Mouse (Mus musculus) central nervous system, embryonic 11.5 days (tissue): ENCODE measurements around the gene Dbndd2. TPM values are rescaled to one million over a fixed set of nuclear protein-coding genes. Genes with fewer than 3 reads are reported as not detected.

ENCODE experiments used
- polyA plus RNA-seq: library from polyadenylated mRNA; depleted of rRNA; stranded (reverse); fragments of >200 nt; gene quantifications from 2 replicates; pipeline ENCODE4 v1.2.3, GENCODE M21; 2012; rRNA removed

The Dbndd2 gene
- 3.9 and 4.5 TPM in 2 replicates for polyA plus RNA-seq

GRCm38 (mm10) chr2:164485681-164486257 lies at the start of gene Dbndd2:
Gene Dbndd2 (plus strand): TSS chr2:164486106.

GRCm38 (mm10) chr2:164443460-164444000 lies 42.4 kb upstream of the Dbndd2 start, which contains the start of gene Sdc4:
Gene Sdc4 (minus strand): TSS chr2:164443887.

DNA sequence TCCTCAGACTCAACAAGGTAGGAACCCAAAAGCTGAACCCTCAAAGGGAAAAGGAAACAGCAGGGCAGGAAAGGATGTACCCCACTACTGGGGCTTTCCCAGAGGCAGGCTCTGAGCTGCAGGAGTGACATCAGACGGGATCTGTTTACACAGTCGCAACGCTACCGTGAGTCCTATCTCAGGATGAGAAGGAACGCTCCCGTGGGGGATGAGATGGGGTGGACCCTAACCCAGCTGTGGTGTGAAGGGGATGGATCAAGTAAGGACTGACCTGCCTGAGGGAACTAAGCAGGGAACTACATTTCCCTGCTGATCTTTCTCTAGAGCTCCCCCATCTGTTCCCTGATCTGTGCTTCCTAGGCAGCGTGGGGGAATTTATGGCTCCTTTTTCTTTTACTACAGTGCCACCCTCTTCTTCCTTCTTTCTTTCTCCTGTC lies 29.0 kb upstream of the Dbndd2 start, which contains the start of gene Sys1:
Gene Sys1, plus strand, starts transcription at position 101 of the 437 bp plus-strand sequence.

GRCm38 (mm10) chr2:164460745-164461551 lies 25.0 kb upstream of the Dbndd2 start, which contains the start of gene Gm20458:
Gene Gm20458 (plus strand): TSS chr2:164460967.

DNA sequence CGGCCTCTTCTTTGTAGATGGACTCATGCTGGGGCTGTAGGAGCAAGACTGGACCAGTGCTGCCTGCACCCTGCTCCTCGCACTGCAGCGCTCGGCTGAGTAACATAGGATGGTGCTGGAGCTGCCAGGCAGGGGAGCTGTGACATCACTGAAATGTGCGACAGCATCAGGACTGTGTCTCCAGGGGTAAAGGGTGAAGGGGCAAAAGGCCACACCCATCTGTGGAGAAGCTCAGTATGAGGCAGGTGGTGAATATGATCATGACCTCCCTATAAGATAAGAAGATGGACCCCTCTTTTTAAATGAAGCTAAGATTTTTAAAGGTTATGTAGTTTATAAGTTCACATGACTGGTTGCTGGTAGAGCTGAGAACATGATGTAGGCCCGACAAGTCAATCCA lies 12.3 kb upstream of the Dbndd2 start, which contains the start of gene Trp53tg5:
Gene Trp53tg5, minus strand, starts transcription at position 101 of the 400 bp plus-strand sequence.

GRCm38 (mm10) chr2:164496847-164497690 lies 11.2 kb downstream of the Dbndd2 start, which contains the start of gene Pigt:
Gene Pigt (plus strand): TSS chr2:164497520.

Other genes starting within 250 kb of the Dbndd2 start
- not detected in 2 replicates for gene Svs2, start 247.6 kb upstream of the Dbndd2 start, polyA plus RNA-seq
- gene Svs3b, start 229.5 kb upstream of the Dbndd2 start, polyA plus RNA-seq, result not detected in 2 replicates
- gene Svs4, start 207.6 kb upstream of the Dbndd2 start, polyA plus RNA-seq, result not detected in 2 replicates
- gene Svs3a, start 196.8 kb upstream of the Dbndd2 start, polyA plus RNA-seq, result not detected in 2 replicates
- not detected in 2 replicates for gene Svs6, start 169.4 kb upstream of the Dbndd2 start, polyA plus RNA-seq
- gene Svs5, start 153.4 kb upstream of the Dbndd2 start, polyA plus RNA-seq, result not detected in 2 replicates
- gene Slpi, start 97.0 kb upstream of the Dbndd2 start, polyA plus RNA-seq, result 0.68 and 1.5 TPM in 2 replicates
- 0.07 and 0.17 TPM in 2 replicates for gene Rbpjl, start 83.0 kb upstream of the Dbndd2 start, polyA plus RNA-seq
- 2.9 and 14.2 TPM in 2 replicates for gene Matn4, start 80.9 kb upstream of the Dbndd2 start, polyA plus RNA-seq
- 7.6 and 10.2 TPM in 2 replicates for gene Sdc4, start 42.2 kb upstream of the Dbndd2 start, polyA plus RNA-seq
- 38.9 and 39.1 TPM in 2 replicates for gene Sys1, start 29.1 kb upstream of the Dbndd2 start, polyA plus RNA-seq
- gene Gm20458, start 25.1 kb upstream of the Dbndd2 start, polyA plus RNA-seq, result 6.1 and 9.4 TPM in 2 replicates
- gene Trp53tg5, start 12.4 kb upstream of the Dbndd2 start, polyA plus RNA-seq, result not detected in 2 replicates
- gene Pigt, start 11.4 kb downstream of the Dbndd2 start, polyA plus RNA-seq, result 46.1 and 59.7 TPM in 2 replicates
- gene Wfdc2, start 76.3 kb downstream of the Dbndd2 start, polyA plus RNA-seq, result 20.7 and 21.6 TPM in 2 replicates
- gene Spint3, start 87.4 kb downstream of the Dbndd2 start, polyA plus RNA-seq, result not detected in 2 replicates
- 0.06 TPM in 1 of 2 replicates, not detected in the other for gene Wfdc6a, start 99.3 kb downstream of the Dbndd2 start, polyA plus RNA-seq
- 0.09 TPM in 1 of 2 replicates, not detected in the other for gene Eppin, start 107.5 kb downstream of the Dbndd2 start, polyA plus RNA-seq
- not detected in 2 replicates for gene Wfdc6b, start 127.4 kb downstream of the Dbndd2 start, polyA plus RNA-seq
- not detected in 2 replicates for gene Wfdc8, start 127.5 kb downstream of the Dbndd2 start, polyA plus RNA-seq
- not detected in 2 replicates for gene Wfdc16, start 152.7 kb downstream of the Dbndd2 start, polyA plus RNA-seq
- gene Wfdc10, start 169.9 kb downstream of the Dbndd2 start, polyA plus RNA-seq, result 0.30 and 0.42 TPM in 2 replicates
- not detected in 2 replicates for gene Wfdc9, start 170.5 kb downstream of the Dbndd2 start, polyA plus RNA-seq
- not detected in 2 replicates for gene Wfdc11, start 188.0 kb downstream of the Dbndd2 start, polyA plus RNA-seq
- 0.06 and 0.20 TPM in 2 replicates for gene Wfdc13, start 199.0 kb downstream of the Dbndd2 start, polyA plus RNA-seq
- not detected in 2 replicates for gene Spint4, start 212.4 kb downstream of the Dbndd2 start, polyA plus RNA-seq
- not detected in 2 replicates for gene Spint5, start 229.2 kb downstream of the Dbndd2 start, polyA plus RNA-seq